Mouse (Mus musculus) left cerebral cortex, postnatal 4 days (tissue): ENCODE results near the gene Igfbp3. TPM values are rescaled to one million over a fixed set of nuclear protein-coding genes. Genes with fewer than 3 reads are reported as not detected.

Source experiments
- DNase-seq: peaks from one replicate; pipeline ENCODE4 v3.0.0-alpha.2; 2022
- intact Hi-C: fragments of 180-260 bp; cut with DNase I; formaldehyde crosslinking; loops from one replicate; pipeline ENCODE4 v1.15.1; 2025
- total RNA-seq, 2 experiments: library from RNA; stranded (reverse); gene quantifications; 2 replicates each; pipeline ENCODE4 v1.2.3; 2021

The Igfbp3 gene
- total RNA-seq, 2 experiments from 2014 or later = 20.6 to 21.3 TPM

DNA sequence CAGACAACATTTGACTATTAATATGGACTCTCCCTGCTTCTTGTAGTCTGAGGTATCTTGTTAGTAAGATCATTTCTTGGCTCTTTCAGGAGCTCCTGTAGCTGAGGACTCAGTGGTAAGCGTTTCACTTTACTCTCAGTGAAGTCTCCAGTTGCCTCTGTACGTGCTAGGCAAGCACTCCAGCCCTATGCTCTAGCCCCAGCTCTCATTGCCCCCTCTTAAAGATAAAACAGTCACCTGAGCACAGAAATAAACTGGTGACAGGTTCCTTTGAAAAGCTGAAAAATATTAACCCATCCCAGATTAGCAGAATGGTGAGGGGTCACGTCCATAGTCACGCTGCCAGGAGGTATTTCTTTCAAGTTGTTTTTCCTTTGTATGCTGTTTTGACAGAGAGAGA is 35.0 kb downstream of the Igfbp3 start:
- no peak for DNase-seq
- intact Hi-C loops = no loop called here

DNA sequence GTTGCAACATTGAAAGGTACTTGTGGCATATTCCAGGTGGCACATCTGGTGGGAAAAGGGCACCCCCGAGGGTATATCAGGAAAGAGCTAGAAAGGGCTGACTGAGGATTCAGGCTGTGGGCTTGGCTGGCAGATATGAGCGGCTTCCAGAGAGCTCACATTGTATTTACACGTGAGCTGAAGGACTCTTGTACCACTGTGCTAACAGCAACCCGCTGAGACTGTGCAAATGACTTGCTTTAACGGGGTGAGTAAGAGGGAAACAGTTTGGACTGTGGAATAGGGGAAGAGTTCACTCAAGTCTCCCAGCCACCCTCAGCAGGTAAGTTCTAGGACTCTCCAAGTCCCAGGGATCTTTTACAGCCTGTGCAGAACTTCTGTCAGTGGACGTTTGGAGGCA is 40.1 kb downstream of the Igfbp3 start:
- intact Hi-C loops = no loop called here
- no peak for DNase-seq

DNA sequence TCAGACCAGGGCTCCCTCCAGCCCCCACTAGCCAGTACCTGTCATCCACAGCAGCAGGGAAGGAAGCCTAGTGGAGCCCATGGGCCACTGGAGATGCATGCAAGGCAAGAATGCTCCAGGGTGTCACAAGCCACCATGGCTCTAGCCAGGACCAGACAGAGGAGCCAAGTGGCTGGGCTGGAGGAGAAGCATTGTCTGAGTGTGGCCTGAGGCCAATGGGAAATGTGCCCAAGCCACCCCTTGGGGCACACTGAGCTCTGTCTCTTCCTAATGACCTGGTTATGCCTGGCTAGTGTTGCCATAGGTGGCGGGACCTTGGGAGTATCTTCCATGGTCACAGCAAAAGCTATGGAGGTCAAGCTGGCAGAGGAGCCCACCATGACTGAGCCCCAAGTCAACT is 44.1 kb downstream of the Igfbp3 start:
- no peak for DNase-seq
- intact Hi-C loops = loop anchor here (10.0 kb wide), 1 partner anchor 515 kb away; the partner anchor contains the start of gene Ramp3

DNA sequence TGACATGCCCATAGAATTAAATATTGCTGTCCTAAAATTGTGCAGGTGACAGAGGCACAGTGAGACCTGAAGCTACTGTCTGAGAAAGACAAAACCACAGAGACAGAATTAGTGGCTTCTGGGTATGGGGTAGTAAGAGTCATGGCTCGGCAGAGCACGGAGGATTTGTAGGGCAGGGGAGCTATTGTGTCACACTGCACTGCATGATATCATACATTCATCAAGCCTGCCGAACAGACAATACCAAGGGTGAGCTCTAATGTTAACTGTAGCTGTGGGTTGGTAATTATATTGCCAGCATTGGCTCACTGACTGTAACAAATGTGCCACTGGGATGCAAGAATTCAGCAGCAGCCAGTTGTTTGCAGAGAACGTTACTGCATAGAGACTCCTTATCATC is 49.3 kb downstream of the Igfbp3 start:
- intact Hi-C loops = loop anchor here (10.0 kb wide), 1 partner anchor 510 kb away; the partner anchor contains the start of gene Ramp3
- DNase-seq = no peak

DNA sequence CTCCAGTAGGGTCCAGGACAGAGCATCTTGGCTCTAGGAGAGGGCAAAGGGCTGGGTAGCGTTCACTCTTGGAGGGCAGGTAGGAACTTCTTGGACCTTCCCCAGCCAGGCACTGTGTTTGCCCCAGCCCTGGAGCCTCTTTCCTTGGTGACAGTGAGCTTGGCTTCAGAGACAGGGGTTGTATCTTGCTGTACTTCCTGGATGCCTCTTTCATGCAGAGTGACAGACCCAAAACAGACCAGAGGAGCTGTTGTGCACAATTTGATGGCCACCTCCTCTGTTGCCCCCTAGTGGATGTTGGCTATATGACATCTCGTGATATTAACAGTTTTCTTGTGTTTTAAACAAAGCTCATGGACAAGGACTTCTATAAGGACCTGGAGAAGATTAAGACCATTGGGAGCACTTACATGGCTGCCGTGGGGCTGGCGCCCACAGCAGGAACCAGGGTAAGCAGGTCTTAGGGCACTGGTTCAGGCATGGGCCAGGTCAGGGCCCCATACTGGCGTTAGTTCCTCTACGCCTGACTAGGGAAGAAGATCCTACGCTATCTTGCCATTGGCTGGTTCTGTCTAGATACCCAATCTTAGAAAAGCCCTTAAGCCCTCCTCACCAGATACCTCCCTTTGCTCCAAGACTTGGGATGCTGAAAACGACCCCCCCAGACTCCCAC is 52.1 kb downstream of the Igfbp3 start:
- DNase-seq = peak; percentile 29
- intact Hi-C loops = loop anchor here (10.0 kb wide), 1 partner anchor 507 kb away; the partner anchor contains the start of gene Ramp3

DNA sequence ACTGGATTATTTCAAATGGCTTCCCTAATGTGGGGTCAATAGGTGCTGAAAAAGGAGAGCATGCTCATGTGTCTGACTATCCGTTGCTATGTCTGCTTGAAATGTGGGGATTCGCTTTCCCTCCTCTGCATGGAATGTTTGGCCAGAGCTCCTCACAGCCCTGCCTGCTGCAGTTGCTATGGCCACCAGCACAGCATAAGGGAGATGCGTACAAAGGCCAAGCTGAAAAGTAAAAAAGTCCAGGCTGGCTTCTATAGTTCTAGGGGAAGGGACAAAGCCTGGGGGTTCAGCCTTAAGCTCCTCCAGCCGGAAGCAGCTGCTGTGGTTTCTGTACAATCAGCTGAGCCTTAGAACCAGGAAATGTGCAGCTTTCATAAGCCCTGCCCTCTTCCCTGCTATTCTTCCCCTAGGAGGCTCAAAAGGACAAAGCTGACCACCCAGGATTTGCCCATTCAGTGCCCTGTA is 53.1 kb downstream of the Igfbp3 start:
- DNase-seq = no peak
- intact Hi-C loops = loop anchor here (10.0 kb wide), 1 partner anchor 506 kb away; the partner anchor contains the start of gene Ramp3

DNA sequence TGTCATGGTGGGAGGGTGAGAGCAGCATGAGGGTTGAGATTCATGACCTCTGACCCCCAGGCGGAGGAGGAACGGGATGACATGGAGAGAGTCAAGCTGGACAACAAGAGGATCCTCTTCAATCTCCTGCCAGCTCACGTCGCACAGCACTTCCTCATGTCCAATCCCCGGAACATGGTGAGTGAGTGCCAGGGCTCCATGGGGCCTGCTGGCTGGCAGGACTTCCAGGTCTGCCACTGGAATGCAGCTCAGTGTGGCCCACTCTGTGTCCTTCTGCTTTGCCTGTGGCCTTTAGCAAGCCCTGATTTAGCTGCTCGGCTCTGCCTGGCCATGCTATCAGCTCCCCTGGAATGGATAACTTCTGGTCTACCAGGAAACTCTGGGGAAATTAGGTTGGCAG is 53.6 kb downstream of the Igfbp3 start:
- DNase-seq = peak; percentile 46
- intact Hi-C loops = loop anchor here (10.0 kb wide), 1 partner anchor 505 kb away; the partner anchor contains the start of gene Ramp3

DNA sequence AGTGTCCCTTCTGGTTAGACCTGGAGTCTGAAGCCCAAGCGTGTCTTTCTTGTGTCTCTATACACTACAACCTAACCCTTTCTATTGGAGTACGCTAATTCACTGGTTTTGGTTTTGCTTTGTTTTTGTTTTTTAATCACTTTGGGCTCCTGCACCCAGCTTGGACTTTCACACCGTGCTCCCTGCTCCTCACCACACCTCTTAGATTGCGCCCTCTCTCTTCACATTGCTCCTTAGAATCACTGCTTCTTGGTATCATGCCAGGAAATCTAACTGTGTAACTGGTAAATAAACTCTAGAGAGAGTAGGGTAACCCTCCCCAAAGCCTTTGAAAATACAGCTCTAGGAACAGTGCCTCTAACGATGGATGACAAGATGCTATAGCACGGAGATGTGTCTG is 55.5 kb downstream of the Igfbp3 start:
- intact Hi-C loops = no loop called here
- no peak for DNase-seq

DNA sequence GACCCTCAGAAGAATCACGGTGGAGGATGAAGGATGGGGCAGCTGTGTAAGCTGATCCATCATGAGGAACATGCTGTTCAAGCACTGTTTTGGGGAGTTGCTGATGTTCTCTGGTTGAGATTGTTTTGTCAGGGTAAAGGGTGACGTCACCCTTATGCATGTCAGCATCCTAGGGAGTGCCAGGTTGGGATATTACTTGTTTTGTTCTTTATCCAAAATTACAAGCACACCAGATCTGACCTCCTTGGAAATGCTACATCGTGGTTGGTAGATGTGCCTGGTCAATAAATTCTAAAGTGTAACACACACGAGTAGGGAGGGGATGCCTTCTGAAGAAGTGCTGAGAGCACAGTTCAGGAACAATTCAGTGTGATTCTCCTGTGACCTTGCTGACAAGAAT is 57.3 kb downstream of the Igfbp3 start:
- no peak for DNase-seq
- intact Hi-C loops = no loop called here

Other genes starting within 250 kb of the Igfbp3 start
- gene Adcy1, start 150.4 kb downstream of the Igfbp3 start, total RNA-seq = 100 to 1,000 TPM; 328 to 375 TPM
- gene Gm11985, start 25.4 kb downstream of the Igfbp3 start, total RNA-seq = not detected
- under 1 TPM in 1 of 2 experiments, not detected in 1; 0.24 TPM for gene Igfbp1, start 16.1 kb downstream of the Igfbp3 start, total RNA-seq